Mouse (Mus musculus): Measurements from ENCODE around the gene Olfr339.
"Not testable (repeated sequence)": the region's sequence is repeated elsewhere in the genome, so short reads cannot be mapped to it uniquely, and the experiment has no call there.

Gene Olfr339

DNA sequence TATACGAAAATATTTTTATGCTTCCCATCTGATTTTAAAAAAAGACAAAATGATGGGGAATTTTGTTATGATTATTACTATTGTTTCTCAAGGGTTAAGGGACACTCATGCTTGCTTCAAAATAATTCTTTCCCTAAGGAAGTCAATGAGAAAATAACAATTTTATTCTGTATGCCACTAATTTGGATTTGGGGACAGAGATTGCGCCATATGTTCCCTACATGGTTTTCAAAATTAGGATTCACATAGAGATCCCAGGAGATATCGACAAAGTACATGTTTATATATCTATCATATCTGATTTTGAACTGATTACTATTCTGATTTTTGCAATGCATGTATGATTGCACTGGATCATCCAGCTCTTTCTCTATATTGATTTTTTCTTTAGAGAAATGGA, at the start of gene Olfr339:
Olfr339 (plus strand) TSS at position 301 of the 400 bp plus-strand sequence.
- no peak for DNase-seq (ENCODE audit: low read depth, low spot score)

DNA sequence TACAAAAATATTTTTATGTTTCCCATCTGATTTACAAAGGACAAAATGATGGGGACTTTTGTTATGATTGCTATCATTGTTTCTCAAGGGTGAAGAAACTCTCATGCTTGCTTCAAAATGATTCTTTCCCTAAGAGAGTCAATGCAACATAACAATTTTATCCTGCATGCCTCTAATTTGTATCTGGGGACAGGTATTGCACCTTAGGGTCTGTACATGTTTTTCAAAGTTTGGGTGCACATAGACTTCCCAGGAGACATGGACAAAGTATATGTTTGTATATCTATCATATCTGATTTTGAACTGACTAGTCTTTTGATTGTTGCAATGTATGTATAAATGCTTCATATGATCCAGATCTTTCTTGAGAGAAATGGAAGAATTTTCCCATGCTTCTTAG, 45.5 kb upstream of the Olfr339 start, which contains the start of gene Olfr338:
Olfr338 (plus strand) TSS at position 301 of the 400 bp plus-strand sequence.
- DNase-seq (ENCODE audit: low read depth, low spot score), result no peak

DNA sequence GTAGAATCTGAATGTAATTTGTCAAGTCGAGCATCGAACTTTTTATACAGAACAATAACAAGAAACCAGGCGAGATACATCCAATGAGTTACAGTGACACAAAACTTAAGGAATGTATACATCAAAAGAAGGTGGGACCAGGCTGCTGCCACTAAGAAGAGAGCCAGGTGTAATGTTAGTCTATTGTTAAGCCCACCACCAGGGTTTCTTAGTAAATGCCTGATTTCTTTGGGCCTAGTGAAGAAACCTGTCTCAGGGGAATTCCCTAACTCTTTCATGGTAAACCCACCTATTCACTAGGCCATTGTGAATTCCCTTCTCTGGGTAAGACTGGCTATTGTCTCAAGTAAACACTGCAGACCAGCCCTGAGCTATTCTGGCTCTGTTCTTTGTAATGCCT, 3.6 kb upstream of the Olfr339 start:
- not testable (repeated sequence) for DNase-seq (ENCODE audit: low read depth, low spot score)

DNA sequence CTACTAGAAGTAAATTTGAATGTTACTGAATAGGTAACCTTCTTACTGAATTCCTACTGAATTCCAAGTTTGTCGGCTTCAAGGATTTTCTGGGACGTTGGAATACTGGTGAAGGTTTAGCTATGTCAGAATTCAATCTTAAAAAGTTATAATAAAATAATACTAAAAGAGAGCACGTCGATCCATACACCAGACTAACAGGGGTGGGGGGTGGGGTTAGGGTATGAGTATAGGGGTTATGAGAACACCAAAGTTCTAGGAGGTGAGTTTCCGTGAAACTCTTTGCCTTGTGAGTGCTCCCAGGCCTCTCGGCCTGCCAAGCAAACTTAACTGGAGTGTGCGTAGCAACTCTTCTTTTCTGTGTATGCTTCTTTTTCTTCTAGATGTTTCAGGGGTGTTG, 3.2 kb upstream of the Olfr339 start:
- DNase-seq (ENCODE audit: low read depth, low spot score), result not testable (repeated sequence)

DNA sequence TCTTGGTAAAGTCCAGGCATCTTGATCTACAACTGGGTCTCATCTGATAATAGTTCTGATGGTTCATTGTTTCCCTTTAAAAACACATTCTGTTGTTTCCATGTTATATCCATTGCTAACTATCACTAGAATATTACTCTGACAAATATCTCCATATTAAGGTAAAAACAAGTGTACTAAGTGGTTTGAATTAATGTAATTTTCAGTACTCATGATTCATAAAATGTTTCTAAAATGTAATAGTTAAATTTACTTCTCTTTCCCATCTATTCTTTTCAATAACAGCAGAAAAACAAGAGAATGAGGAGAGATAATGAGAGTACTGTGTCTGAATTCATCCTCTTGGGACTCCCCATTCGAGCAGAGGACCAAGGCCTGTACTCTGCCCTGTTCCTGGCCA, 33.5 kb downstream of the Olfr339 start, which contains the start of gene Olfr340:
Olfr340 (plus strand) TSS at position 301 of the 400 bp plus-strand sequence.
- no peak for DNase-seq (ENCODE audit: low read depth, low spot score)

DNA sequence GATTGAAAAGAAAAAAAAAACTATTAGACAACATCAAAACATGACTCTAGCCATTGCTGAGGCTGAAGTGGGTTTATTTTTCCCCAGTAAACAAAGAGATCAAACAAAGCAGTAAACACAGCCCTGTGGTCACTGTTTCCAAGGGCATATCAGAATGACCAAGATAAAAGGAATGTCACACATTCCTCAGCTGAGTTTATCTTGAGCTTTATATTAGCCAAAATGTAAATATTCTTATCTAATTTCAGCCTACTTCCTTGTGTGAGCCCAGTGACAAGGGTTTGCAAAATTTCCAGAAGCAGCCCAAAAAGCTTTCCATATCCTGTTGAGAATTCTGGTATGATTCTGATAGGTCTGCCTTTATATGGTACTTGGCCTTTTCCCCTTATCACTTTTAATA, 54.9 kb downstream of the Olfr339 start:
- DNase-seq (ENCODE audit: low read depth, low spot score), result no peak

Data from c-Kit-negative CD71-positive TER-119-positive erythroid progenitor cells, embryonic 14.5 days (primary cell).